Mouse (Mus musculus) erythroblast, adult 5-6 weeks (primary cell): ENCODE data around the gene Gm20388. TPM values are rescaled to one million over a fixed set of nuclear protein-coding genes. Genes with fewer than 3 reads are reported as not detected.

Experiments used
- ATAC-seq: replicated peaks from 2 replicates; pipeline ENCODE4 v1.8.0; 2016; ENCODE audit warnings: moderate number of reproducible peaks, mild to moderate bottlenecking, moderate TSS enrichment, inconsistent platforms; ENCODE audit not compliant: poor library complexity, low FRiP score, severe bottlenecking
- total RNA-seq, 2 experiments: library from RNA; stranded (forward) in 1 of 2; stranded (reverse) in 1 of 2; fragments of 150-400 nt in 1 of 2; fragments of 200-764, 138-1000 nt in 1 of 2; gene quantifications; 2 replicates each; pipeline versions ENCODE4 v1.2.3 to v1.2.4; 2015 to 2017; ENCODE audit warnings: low replicate concordance in 2 of 2

The Gm20388 gene
- total RNA-seq, 2 experiments from 2014 or later = 2.9 to 7.8 TPM

DNA sequence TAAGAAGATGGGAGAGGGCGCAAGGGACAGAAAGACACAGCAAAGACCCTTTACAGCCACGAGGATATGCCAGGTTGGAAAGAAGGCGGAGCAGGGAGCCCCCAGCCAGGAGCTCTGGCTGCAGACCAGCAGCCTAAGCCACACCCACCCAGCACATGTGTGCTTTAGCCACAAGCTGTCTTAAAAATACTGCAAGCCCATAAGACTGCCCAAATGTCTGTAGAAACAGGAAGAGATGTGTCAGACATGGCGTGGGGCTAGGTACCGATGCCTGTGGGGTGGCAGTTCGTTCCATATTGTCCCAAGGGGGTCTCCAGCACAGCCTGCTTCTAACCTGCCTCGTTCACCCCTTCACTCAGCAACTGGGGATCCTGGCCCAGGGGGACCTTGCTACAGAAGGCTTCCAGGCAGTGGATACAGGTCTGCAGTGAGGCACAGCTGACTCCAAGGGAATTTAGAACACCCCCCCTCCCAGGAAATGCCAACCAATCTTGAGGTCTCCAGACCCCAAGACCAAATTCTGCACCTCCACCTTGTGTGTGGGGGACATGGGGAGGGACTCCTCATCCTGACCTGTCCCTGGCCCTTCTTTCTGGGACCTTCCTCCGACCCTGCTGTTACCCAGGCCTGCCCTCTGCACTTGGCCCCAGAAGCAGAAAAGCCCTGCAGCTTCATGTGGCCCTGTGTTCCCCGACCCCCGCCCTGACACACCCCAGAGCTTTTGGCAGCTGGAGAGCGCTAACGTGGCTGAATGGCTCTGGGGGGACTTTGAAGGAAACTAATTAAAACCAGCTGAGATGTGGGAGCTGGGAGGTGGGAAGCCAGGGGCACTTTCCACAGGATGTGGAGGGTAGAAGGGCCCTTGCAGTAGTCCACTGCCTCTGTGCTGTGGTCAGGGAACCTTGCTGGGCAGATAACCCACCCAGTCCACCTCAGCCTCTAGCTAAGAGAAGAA, 2335.9 kb downstream of the Gm20388 start:
- ATAC-seq = no peak

DNA sequence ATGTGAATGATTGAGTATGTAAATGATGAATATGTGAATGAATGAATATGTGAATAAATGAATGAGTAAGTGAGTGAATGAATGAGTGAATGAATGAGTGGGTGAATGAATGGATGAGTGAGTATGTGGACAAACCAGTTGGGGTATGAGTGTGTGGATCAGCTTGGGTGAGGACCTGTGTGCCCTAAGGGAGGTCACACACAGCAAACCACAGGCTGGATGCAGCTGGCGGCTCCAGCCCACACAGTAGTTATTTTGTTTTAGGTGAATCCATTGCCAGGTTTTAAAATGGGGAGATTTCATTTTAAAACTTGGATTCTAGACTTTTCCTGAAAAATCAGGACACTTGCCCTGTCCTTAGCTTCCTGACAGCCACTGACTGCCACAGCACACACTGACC, 2341.1 kb downstream of the Gm20388 start:
- ATAC-seq = no peak

DNA sequence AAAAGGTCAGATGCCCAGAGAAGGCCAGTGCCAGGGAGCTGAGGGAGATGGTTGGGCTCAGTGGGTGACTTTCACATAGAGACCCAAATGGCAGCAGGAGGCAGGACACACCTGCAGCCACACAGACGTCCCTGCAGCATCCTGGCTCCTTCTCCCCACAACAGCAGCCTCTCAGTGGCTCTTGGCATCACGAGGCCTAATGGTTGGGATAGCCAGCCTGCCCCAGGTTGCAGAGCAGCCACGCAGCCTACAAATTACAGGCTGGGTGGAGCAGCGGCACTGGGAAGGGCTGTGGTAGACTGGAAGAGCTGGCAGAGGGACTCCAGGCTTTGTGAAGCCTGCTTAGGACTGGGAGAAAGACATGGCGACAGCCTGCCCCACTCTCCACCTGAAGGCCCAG, 2341.7 kb downstream of the Gm20388 start:
- ATAC-seq = no peak

DNA sequence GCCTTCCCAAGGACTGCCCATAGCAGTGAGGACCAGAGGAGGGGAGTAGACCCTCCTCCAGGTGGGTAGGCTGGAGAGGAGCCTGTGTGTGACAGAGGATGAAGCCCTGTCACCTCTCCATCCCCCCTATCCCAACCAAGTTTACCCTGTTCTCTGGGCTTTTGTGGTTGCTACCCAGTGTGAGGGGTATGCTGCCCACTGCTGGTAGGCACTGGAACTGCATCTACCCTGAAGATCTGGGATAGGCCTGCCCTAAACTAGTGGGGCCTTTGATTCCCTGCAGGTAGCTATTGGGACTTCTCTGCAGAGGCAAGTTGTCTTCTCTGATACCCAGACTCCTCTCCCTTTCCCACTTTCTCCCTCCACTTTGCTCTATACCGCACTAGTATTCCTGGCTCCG, 2348.7 kb downstream of the Gm20388 start:
- ATAC-seq = peak; percentile 64

DNA sequence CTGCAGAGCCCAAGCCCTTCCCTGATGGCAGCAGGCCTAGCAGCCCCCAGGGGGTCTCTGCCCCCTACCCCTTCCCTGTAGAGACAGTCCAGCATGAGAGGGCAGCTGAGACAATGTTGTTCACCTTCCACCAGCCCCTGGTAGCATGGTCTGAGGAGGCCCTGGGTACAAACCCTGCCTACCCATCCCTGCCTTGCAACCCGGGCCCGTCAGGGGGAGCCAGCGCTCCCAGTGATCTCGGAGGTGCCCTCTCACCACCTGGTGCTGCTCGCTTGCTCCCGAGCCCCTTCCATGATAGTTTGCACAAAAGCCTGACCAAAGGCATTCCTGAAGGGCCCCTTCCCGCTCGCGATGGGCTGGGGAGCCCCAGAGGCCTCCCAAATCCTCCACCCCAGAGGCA, 2350.1 kb downstream of the Gm20388 start:
- ATAC-seq = no peak

DNA sequence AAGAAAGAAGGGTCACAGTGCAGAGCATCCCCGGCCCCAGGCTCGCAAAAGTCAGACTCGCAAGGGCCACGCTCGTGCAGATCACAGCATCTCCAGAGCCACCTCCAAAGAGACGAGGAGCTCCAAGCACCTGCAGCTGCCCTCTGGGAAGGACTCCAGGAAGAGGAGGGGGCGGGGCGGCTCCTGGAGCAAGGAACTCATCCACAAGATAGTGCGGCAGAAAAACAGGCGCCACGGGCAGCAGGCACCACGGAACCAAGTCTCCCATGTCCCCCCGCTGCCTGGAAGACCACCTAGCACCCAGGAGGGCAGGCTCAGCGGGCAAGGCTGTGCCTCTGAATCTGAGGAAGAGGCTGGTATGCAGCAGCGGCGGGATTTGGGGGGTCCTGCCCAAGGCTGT, 2352.2 kb downstream of the Gm20388 start:
- ATAC-seq = no peak

DNA sequence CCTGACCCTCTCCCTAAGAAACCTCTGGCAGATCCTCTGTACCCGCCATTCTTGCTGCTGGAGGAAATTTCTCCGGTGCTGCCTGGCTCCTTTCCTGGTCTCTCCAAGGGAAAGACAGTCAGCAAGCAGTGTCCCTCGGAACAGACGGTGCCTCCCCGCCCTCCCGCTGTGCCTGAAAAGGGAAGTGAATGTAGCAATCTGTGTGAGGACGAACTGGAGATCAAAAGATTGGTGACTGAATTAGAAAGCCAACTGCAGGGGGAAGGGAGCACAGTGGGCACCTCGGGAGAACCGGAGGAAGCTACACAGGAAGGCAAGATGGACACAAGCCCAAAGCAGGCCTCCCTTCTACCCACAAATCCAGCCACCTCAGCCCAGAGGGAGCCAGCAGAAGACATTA, 2353.6 kb downstream of the Gm20388 start:
- no peak for ATAC-seq

DNA sequence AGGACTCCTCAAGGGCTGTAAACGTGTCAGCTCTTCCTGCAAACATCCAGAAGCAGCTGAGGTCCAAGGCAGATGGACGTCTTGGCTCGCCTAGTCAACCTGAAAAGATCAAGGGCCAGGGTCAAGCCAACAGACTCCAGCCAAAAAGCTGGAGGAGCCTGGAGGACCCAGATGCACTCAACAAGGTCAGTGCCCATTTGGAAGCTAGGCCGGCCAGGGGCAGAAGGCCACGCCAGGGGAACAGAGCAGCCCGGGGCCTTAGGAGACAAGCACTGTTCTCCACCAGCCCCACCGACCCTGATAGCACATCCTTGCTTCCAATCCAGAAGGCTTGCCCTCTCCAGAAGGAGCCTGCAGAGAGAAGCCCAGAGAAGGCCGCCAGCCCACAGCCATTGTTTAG, 2354.9 kb downstream of the Gm20388 start:
- ATAC-seq = no peak

DNA sequence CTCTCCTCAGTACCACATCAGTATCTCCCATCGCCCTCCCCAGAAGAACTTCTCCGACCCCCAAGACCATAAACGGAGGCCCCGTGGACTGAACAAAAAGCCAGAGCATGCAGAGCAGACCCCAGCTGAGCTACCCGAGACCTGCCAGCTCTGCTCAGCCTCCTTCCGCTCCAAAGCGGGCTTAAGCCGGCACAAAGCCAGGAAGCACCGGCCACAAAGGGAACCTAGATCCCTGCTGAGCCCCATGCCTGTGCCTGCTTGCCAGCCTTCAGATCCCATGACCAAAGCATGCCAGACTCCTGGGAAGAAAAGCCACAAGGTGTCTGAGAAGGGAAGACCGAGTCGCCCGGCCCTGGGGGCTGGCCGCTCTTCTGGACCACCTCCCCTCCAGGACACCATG, 2356.2 kb downstream of the Gm20388 start:
- ATAC-seq = no peak

DNA sequence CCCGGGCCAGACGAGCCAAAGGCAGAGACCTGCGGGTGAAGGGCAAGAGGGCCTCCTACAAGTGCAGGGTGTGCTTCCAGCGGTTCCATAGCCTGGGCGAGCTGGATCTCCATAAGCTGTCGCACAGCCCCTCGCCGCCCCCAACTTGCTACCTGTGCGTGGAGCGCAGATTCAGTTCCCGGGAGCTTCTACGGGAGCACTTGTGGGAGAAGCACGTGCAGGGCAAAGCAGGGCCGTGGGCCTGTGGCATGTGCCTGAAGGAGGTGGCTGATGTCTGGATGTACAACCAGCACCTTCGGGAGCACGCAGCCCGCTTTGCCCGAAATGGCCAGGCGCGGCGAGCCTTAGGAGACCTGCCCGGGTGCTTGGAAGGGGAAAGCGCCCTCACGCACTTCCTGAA, 2358.2 kb downstream of the Gm20388 start:
- ATAC-seq = no peak

DNA sequence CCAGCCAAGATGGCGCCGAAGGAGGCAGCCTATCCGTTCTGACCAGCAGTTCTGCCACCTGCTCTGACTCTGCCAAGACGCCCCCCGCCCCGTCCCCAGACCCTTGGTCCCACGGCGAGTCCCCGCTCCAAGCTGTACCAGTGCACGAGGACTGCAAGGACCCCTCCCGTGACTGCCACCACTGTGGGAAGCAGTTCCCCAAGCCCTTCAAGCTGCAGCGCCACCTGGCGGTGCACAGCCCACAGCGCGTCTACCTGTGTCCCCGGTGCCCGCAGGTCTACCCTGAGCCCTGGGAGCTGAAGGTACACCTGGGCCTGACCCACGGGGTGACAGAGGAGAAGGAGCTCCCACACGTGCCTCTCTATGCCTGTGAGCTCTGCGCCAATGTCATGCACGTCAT, 2358.8 kb downstream of the Gm20388 start:
- ATAC-seq = peak; percentile 53

DNA sequence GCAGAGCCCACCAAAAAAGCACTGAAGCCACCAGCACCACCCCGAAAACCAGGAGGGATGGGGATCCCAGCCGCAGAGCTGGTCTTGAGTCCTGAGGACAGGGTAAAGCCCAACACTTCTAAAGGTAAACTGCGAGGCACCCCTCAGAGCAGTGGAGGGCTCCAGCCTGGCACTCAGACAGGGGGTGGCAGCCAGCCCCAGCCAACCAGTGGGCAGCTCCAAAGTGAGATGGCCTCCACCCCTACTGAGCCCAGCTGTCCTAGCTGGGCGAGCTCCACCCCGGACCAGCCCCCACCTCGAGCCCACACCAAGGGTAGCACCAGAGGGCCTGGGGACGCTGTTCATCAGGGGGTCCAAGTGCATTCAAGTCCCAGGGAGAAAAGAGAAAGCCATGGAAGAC, 2359.9 kb downstream of the Gm20388 start:
- ATAC-seq = no peak

DNA sequence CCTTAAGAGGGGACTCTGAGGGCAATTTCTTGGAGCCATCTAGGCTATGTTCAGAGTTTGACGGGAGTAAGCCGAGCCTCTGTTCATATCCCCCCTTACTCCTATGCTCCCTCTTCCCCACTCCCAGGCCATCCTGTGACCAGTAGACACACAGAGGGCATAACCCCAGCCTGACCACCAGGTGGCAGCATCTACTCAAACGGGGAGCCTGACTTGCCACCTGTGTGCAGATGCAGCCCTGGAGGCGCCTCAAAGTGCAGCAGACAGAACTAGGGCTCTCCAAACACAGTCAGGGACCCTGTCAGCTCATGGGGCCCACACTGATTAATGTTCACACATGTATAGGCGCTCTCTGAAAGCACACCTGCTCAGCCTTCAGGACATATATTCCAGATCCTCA, 2362.5 kb downstream of the Gm20388 start:
- ATAC-seq = peak; percentile 53

DNA sequence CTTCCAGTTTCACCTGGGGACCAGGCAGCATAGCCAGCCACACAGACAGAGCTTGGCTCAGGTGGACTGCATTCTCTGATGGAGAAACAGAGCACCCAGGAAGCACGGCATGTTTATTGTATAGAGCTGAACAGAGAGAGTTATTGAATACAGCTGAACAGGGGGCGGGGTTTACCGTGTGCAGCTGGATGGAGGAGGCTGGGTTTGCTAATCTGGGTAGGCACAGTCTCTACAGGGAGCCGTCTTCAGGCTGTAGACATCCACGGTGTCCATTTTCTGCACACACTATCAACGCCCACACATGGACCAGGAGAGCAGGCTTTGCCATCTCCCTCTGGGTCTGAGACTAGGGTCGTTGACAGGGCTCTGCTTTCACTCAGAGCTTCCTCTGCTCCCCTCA, 2363.2 kb downstream of the Gm20388 start:
- ATAC-seq = peak; percentile 54

DNA sequence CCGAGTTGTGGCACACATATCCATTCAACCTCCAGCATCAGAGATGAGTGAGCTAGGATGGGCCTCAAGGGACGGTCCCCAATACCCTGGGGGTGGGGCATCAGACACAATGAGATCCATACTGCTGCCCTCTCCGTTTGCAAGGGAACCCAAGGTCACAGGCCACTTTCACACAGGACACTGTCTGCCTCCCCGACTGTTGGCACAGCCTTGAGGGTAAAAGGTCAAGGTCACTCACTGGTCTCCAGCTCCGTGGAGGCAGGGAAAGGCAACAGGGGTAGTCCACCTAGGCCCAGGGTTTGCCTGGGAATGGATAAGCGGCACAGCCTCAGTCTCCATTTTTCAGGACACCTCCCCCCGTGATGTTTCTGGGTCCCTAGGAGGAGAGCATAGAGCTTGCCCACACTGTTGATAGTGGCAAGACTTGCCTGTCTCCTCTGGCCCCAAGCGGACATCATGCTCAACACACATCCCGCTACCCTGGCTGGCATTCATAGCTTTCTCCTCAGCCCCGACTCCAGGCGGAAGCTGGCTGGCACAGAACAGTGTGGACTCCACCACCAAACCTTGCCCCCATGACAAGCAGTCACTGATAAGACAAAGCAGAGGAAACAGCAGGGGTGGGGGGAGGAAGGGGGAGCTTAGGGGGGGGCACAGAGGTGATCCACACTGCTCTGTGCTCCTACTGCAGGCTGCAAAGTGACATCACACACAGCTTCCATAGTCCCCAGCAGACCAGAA, 2364.2 kb downstream of the Gm20388 start:
- no peak for ATAC-seq

DNA sequence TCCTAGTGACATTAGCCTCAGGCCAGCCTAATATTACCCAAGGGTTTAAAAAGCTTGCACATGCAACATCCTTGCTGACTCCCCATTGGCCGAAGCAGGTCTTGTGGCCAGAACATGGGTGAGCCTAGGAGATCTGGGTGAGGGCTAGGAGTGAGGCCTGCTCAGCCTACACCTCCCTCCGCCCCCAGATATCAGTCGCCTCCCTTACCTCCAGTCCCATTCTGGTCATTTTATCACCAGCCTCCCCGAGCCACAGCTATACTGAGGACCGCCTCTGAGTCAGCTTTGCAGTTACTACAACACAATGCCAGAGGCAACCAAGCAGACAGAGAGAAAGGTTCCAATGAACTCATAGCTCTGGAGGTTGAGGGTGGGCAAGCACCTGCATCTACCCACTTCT, 2365.7 kb downstream of the Gm20388 start:
- peak; percentile 23 for ATAC-seq

DNA sequence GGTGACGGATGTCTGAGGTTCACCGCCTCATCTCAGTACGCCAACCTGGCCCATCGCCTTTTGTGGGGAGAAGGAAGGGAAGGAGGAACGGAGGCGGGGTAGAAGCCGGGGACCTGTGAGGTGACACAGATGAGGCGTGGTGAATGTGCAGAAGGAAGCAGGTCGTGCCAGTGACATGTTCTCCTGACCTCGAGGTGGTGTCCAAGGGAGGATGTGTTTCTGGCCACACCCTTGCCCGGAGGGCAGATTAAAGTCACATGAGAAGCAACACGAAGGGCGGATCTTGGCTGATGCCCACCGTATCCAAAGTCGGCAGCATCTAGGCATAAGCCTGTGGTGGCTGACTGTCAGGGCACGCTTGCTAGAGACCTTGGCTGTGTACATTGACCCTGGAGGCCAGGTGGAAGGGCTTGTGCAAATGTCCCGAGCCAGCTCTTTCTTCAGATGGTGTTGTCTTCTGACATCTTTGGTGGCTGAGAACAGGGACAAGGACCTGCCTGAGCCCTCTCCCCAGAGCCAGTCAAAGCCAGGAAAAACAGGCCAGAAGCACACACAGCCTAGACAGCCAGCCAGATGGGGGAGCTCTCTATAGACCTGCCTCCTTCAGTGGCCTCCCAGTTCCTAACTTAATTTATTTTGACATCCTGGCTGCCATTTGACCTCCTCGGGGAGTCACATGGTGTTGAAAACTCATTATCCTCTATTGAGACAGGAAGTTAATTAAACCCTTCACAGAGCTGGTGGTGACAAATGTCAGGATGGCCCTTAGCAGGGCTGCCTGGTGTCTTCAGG, 2366.8 kb downstream of the Gm20388 start:
- peak; percentile 23 for ATAC-seq

DNA sequence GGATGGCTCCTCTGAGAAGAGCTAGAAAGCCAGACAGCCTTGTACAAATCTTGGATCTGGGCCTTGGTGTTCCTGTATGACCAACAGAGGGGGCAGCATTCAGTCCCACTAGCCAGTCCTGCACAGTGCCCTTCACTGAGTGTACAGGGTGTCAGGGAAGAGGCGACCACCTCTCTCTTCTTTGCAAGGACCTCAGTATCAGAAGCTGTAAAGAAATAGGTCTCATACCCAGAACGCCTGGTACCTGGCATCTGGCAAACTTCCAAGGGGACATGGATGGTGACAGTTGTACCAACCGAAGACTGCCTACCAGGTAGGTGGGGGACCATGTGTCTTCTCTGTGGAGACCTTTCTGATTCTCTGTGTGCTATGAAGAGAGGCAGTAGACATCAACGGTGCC, 2369.5 kb downstream of the Gm20388 start:
- ATAC-seq = no peak

DNA sequence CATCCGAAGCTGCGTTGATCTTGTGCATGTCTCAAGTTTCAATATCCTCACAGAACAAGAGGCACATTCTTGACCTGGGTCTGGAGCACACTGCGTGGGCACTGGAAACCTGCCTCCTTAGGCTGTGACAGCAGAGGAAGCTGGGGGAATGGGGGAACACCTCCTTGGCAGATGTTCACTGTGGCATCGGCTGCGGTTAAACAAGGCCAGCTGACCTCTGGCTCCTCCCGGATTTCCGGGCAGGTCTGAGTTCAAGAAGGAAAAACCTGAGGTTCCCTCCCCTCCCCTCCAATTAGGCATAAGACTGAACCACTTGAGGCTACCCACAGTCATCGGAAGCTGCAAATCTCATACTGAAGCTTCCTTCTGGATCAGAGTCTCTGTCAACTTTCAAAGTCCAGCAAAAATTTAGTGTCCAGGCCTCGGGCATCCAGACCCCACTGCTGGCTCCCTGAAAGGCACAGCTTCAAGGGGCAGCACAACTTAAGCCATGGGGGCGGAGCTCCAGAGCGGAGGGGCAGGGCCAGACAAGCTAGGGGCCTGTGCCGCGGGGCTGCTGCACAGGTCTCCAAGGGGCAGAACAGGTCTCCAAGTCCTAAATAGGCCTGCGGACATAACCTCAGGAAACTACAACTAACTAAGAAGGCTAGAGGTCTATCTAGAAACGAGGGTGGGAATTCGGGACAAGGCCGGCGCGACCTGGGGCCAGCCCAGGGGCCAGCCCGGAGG, 2370.1 kb downstream of the Gm20388 start:
- ATAC-seq = peak; percentile 21
